Mouse (Mus musculus): ENCODE measurements at regions not wholly inside any gene's neighbourhood (a gene's known extent, or its start where the extent isn't known, plus 50 kb on each side); places are given as distances from the start of the nearest gene placed in this dataset.

GRCm38 (mm10) chr13:26594313-26594712 lies 175.7 kb downstream of the Hdgfl1 start:
- H3K27me3 ChIP-seq, result no peaks in the 10 kb centered on the region
- H3K4me1 ChIP-seq, result no peaks in the 10 kb centered on the region
- H3K27ac ChIP-seq, result no peak overlapping the region
- no peaks in the 10 kb centered on the region for H3K9me3 ChIP-seq (replicated peaks)
- H3K4me3 ChIP-seq, result no peak overlapping the region
- no peak overlapping the region for H3K9ac ChIP-seq
- H3K4me2 ChIP-seq (replicated peaks), result no peak overlapping the region
- H3K36me3 ChIP-seq, result no peaks in the 10 kb centered on the region
- no peak for ATAC-seq (ENCODE audit: low FRiP score)

- 82% methylated on average over 1 of the region's 1 CpGs for WGBS
- Histone ChIP-seq H3K4me1 (no peaks in the 10 kb centered on the region), H3K9me3 (replicated peaks) (no peaks in the 10 kb centered on the region), H3K27ac (no peak overlapping the region), H3K9ac (no peak overlapping the region), H3K36me3 (no peaks in the 10 kb centered on the region), H3K4me2 (replicated peaks) (no peak overlapping the region), H3K27me3 (no peaks in the 10 kb centered on the region), H3K4me3 (no peak overlapping the region)
- no peak for ATAC-seq (ENCODE audit: low FRiP score)
These were observed 176.2 kb downstream of the Hdgfl1 start for GRCm38 (mm10) chr13:26593750-26594149.

- no peaks in the 10 kb centered on the region for H3K36me3 ChIP-seq
- no peaks in the 10 kb centered on the region for H3K4me1 ChIP-seq
- H3K27me3 ChIP-seq, result no peaks in the 10 kb centered on the region
- no peak overlapping the region for H3K27ac ChIP-seq
- no peak for ATAC-seq (ENCODE audit: low FRiP score)
- no peaks in the 10 kb centered on the region for H3K9me3 ChIP-seq (replicated peaks)
- H3K9ac ChIP-seq, result no peak overlapping the region
- WGBS, result 68% methylated on average over 2 of the region's 2 CpGs
- no peak overlapping the region for H3K4me3 ChIP-seq
- no peak overlapping the region for H3K4me2 ChIP-seq (replicated peaks)
These were observed 193.9 kb downstream of the Hdgfl1 start for GRCm38 (mm10) chr13:26575890-26576543.

GRCm38 (mm10) chr13:26569422-26569821 lies 200.5 kb downstream of the Hdgfl1 start:
- Histone ChIP-seq H3K9ac (no peak overlapping the region), H3K27me3 (no peaks in the 10 kb centered on the region), H3K27ac (no peak overlapping the region), H3K4me2 (replicated peaks) (no peak overlapping the region), H3K36me3 (no peaks in the 10 kb centered on the region), H3K9me3 (replicated peaks) (no peaks in the 10 kb centered on the region), H3K4me1 (no peaks in the 10 kb centered on the region), H3K4me3 (no peak overlapping the region)
- ATAC-seq (ENCODE audit: low FRiP score), result no peak
- WGBS, result 42% methylated on average over 4 of the region's 4 CpGs

- no peaks in the 10 kb centered on the region for H3K9me3 ChIP-seq (replicated peaks)
- no peak overlapping the region for H3K27ac ChIP-seq
- H3K4me3 ChIP-seq, result no peak overlapping the region
- no peaks in the 10 kb centered on the region for H3K4me1 ChIP-seq
- H3K36me3 ChIP-seq, result no peaks in the 10 kb centered on the region
- H3K4me2 ChIP-seq (replicated peaks), result no peak overlapping the region
- H3K27me3 ChIP-seq, result no peaks in the 10 kb centered on the region
- WGBS, result 74% methylated on average over 7 of the region's 7 CpGs
- no peak overlapping the region for H3K9ac ChIP-seq
- no peak for ATAC-seq (ENCODE audit: low FRiP score)
These were observed 204.8 kb downstream of the Hdgfl1 start for GRCm38 (mm10) chr13:26564941-26565862.

- H3K36me3 ChIP-seq, result no peaks in the 10 kb centered on the region
- no peaks in the 10 kb centered on the region for H3K4me1 ChIP-seq
- H3K27me3 ChIP-seq, result no peaks in the 10 kb centered on the region
- no peak for ATAC-seq (ENCODE audit: low FRiP score)
- no peak overlapping the region for H3K4me2 ChIP-seq (replicated peaks)
- no peak overlapping the region for H3K4me3 ChIP-seq
- no peak overlapping the region for H3K9ac ChIP-seq
- WGBS, result 52% methylated on average over 1 of the region's 1 CpGs
- H3K27ac ChIP-seq, result no peak overlapping the region
- no peaks in the 10 kb centered on the region for H3K9me3 ChIP-seq (replicated peaks)
These were observed 211.6 kb downstream of the Hdgfl1 start for GRCm38 (mm10) chr13:26558366-26558765.

GRCm38 (mm10) chr13:26554266-26554665 lies 215.7 kb downstream of the Hdgfl1 start:
- ATAC-seq (ENCODE audit: low FRiP score), result no peak
- Histone ChIP-seq H3K27ac (no peak overlapping the region), H3K9me3 (replicated peaks) (no peaks in the 10 kb centered on the region), H3K4me3 (no peak overlapping the region), H3K9ac (no peak overlapping the region), H3K4me2 (replicated peaks) (no peak overlapping the region), H3K4me1 (no peaks in the 10 kb centered on the region), H3K27me3 (no peaks in the 10 kb centered on the region), H3K36me3 (no peaks in the 10 kb centered on the region)
- WGBS, result 61% methylated on average over 6 of the region's 6 CpGs

- H3K9ac ChIP-seq, result no peak overlapping the region
- no peaks in the 10 kb centered on the region for H3K27me3 ChIP-seq
- no peaks in the 10 kb centered on the region for H3K4me1 ChIP-seq
- 84% methylated on average over 3 of the region's 3 CpGs for WGBS
- no peak overlapping the region for H3K27ac ChIP-seq
- H3K9me3 ChIP-seq (replicated peaks), result no peaks in the 10 kb centered on the region
- no peak overlapping the region for H3K4me3 ChIP-seq
- no peaks in the 10 kb centered on the region for H3K36me3 ChIP-seq
- no peak overlapping the region for H3K4me2 ChIP-seq (replicated peaks)
- no peak for ATAC-seq (ENCODE audit: low FRiP score)
These were observed 217.8 kb downstream of the Hdgfl1 start for GRCm38 (mm10) chr13:26552122-26552521.

- H3K4me1 ChIP-seq, result no peaks in the 10 kb centered on the region
- H3K4me3 ChIP-seq, result no peak overlapping the region
- H3K9me3 ChIP-seq (replicated peaks), result no peaks in the 10 kb centered on the region
- no peaks in the 10 kb centered on the region for H3K36me3 ChIP-seq
- ATAC-seq (ENCODE audit: low FRiP score), result no peak
- no peak overlapping the region for H3K27ac ChIP-seq
- H3K4me2 ChIP-seq (replicated peaks), result no peak overlapping the region
- 61% methylated on average over 1 of the region's 1 CpGs for WGBS
- no peak overlapping the region for H3K9ac ChIP-seq
- H3K27me3 ChIP-seq, result no peaks in the 10 kb centered on the region
These were observed 231.0 kb downstream of the Hdgfl1 start for GRCm38 (mm10) chr13:26538928-26539327.

GRCm38 (mm10) chr13:26536575-26536974 lies 233.4 kb downstream of the Hdgfl1 start:
- Histone ChIP-seq H3K4me3 (no peak overlapping the region), H3K36me3 (no peaks in the 10 kb centered on the region), H3K9me3 (replicated peaks) (no peaks in the 10 kb centered on the region), H3K27me3 (no peaks in the 10 kb centered on the region), H3K4me2 (replicated peaks) (no peak overlapping the region), H3K4me1 (no peaks in the 10 kb centered on the region), H3K27ac (no peak overlapping the region), H3K9ac (no peak overlapping the region)
- 68% methylated on average over 2 of the region's 2 CpGs for WGBS
- 0 out of 2 replicates have a peak, but pooled peaks have one; percentile 26 for ATAC-seq (ENCODE audit: low FRiP score)

GRCm38 (mm10) chr13:26532761-26533160 lies 237.2 kb downstream of the Hdgfl1 start:
- no peak overlapping the region for H3K4me3 ChIP-seq
- no peak overlapping the region for H3K27ac ChIP-seq
- ATAC-seq (ENCODE audit: low FRiP score), result no peak
- no peaks in the 10 kb centered on the region for H3K27me3 ChIP-seq
- no peaks in the 10 kb centered on the region for H3K4me1 ChIP-seq
- H3K36me3 ChIP-seq, result no peaks in the 10 kb centered on the region
- no peaks in the 10 kb centered on the region for H3K9me3 ChIP-seq (replicated peaks)
- H3K4me2 ChIP-seq (replicated peaks), result no peak overlapping the region
- H3K9ac ChIP-seq, result no peak overlapping the region

- Histone ChIP-seq H3K4me3 (no peak overlapping the region), H3K27me3 (no peaks in the 10 kb centered on the region), H3K9ac (no peak overlapping the region), H3K36me3 (no peaks in the 10 kb centered on the region), H3K4me1 (0 out of 2 replicates have a peak, but pooled peaks cover 5% of the 10 kb centered on the region), H3K9me3 (replicated peaks) (no peaks in the 10 kb centered on the region), H3K27ac (no peak overlapping the region), H3K4me2 (replicated peaks) (no peak overlapping the region)
- ATAC-seq (ENCODE audit: low FRiP score), result no peak
- 51% methylated on average over 1 of the region's 1 CpGs for WGBS
These were observed 250.9 kb downstream of the Hdgfl1 start for GRCm38 (mm10) chr13:26519054-26519453.

GRCm38 (mm10) chr13:26518425-26518824 lies 251.5 kb downstream of the Hdgfl1 start:
- WGBS, result 92% methylated on average over 5 of the region's 5 CpGs
- Histone ChIP-seq H3K27me3 (no peaks in the 10 kb centered on the region), H3K4me3 (no peak overlapping the region), H3K27ac (no peak overlapping the region), H3K9ac (no peak overlapping the region), H3K4me1 (0 out of 2 replicates have a peak, but pooled peaks cover 5% of the 10 kb centered on the region), H3K9me3 (replicated peaks) (no peaks in the 10 kb centered on the region), H3K4me2 (replicated peaks) (no peak overlapping the region), H3K36me3 (no peaks in the 10 kb centered on the region)
- ATAC-seq (ENCODE audit: low FRiP score), result no peak
